Mouse (Mus musculus) embryonic facial prominence, embryonic 11.5 days (tissue): ENCODE results near the gene Plekhd1. TPM values are rescaled to one million over a fixed set of nuclear protein-coding genes. Genes with fewer than 3 reads are reported as not detected.
A peak's percentile ranks its signal among the peaks of the same experiment; 100 is the strongest.

Source experiments
- ATAC-seq: fragments of 200-750 bp; cut with Nextera tagmentation; replicated peaks from 2 replicates; pipeline ENCODE4 v1.8.0; 2017; ENCODE audit warnings: low read depth; ENCODE audit not compliant: insufficient number of reproducible peaks, low FRiP score, low TSS enrichment
- DNase-seq: peaks from one replicate; pipeline ENCODE4 v3.0.0-alpha.2; 2015; ENCODE audit warnings: low spot score
- H3K27ac ChIP-seq: fragments of 300-500 bp; sonication (generic); replicated peaks from 2 replicates; pipeline ENCODE4 v1.5.1; 2014; ENCODE audit warnings: mild to moderate bottlenecking, low read depth, low read length, control low read depth
- H3K27me3 ChIP-seq: fragments of 300-500 bp; sonication (generic); 2 replicates; pipeline ENCODE4 v1.6.1; 2014; ENCODE audit warnings: mild to moderate bottlenecking, low read length, moderate library complexity, mixed read lengths; ENCODE audit not compliant: control insufficient read depth, insufficient read depth
- H3K36me3 ChIP-seq: fragments of 300-500 bp; sonication (generic); replicated peaks from 2 replicates; pipeline ENCODE4 v1.6.1; 2014; ENCODE audit warnings: low read depth, mild to moderate bottlenecking, low read length, moderate library complexity, mixed read lengths; ENCODE audit not compliant: control insufficient read depth, insufficient read depth
- H3K4me1 ChIP-seq: fragments of 300-500 bp; sonication (generic); 2 replicates; pipeline ENCODE4 v1.6.1; 2014; ENCODE audit warnings: low read length, mixed read lengths; ENCODE audit not compliant: control insufficient read depth, insufficient read depth
- H3K4me2 ChIP-seq: fragments of 300-500 bp; sonication (generic); 2 replicates; pipeline ENCODE4 v1.6.1; 2014; ENCODE audit warnings: low read depth, mild to moderate bottlenecking, control low read depth, low read length, moderate library complexity
- H3K4me3 ChIP-seq: fragments of 300-500 bp; sonication (generic); 2 replicates; pipeline ENCODE4 v1.5.1; 2014; ENCODE audit warnings: low read depth, low read length, control low read depth
- H3K9ac ChIP-seq: fragments of 300-500 bp; sonication (generic); replicated peaks from 2 replicates; pipeline ENCODE4 v1.6.1; 2014; ENCODE audit warnings: mild to moderate bottlenecking, control low read depth, low read length
- H3K9me3 ChIP-seq: fragments of 300-500 bp; sonication (generic); replicated peaks from 2 replicates; pipeline ENCODE4 v1.6.1; 2016; ENCODE audit warnings: mild to moderate bottlenecking, low read length, inconsistent platforms, mixed read lengths; ENCODE audit not compliant: control insufficient read depth
- WGBS: fragments of 180-500 bp; shearing (Covaris S2); extraction: QIAGEN DNeasy Blood & Tissue Kit; methylation state at CpG from one replicate; pipeline ENCODE4 v1.1.7; 2014; 5-methylcytosine and 5-hydroxymethylcytosine counted together
- polyA plus RNA-seq: library from polyadenylated mRNA; unstranded; fragments of >200 nt; fragmentation: Nextera tagmentation; extraction: Ambion mirVana; gene quantifications from 2 replicates; pipeline ENCODE4 v1.2.1, GENCODE M21; 2014

The Plekhd1 gene
- polyA plus RNA-seq, 1 experiment from 2014 or later: 1.8 TPM

DNA sequence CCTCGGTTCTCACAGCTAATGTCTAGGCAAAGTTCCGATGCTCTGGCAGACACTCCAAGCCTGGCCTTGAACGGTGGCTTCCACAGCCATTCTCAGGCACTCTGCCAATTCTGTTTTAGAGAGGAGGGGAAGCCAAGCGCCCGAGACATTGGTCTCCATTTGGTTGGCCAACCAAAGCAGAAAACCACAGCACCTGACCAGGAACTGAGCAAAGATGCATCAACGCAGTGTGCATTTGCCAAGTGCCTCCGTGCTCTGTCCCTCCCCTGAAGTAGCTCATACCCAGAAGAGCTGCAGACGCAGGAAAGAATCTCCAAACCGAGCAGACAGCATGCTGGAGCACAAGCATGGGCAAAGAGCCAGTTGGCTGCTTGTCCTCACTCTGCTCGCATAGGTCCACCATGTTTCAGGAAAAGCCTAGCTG, 4.6 kb upstream of the Plekhd1 start:
- H3K4me1 ChIP-seq: no peaks in the 10 kb centered on the region; the same call in 1 of the 2 replicates
- WGBS: 89% methylated on average over 10 of the region's 10 CpGs

GRCm38 (mm10) chr12:80689696-80690095, 2.7 kb upstream of the Plekhd1 start:
- Histone ChIP-seq H3K9me3 (no peaks in the 10 kb centered on the region), H3K27ac (no peak overlapping the region), H3K27me3 (peaks cover 15% of the 10 kb centered on the region), H3K4me1 (no peaks in the 10 kb centered on the region; the same call in 1 of the 2 replicates), H3K4me2 (no peak overlapping the region), H3K9ac (no peak overlapping the region), H3K4me3 (no peak overlapping the region), H3K36me3 (no peaks in the 10 kb centered on the region)
- ATAC-seq (no peak), DNase-seq (peak; percentile 14)
- WGBS: 42% methylated on average over 5 of the region's 5 CpGs

More for the DNA sequence above, 4.6 kb upstream of the Plekhd1 start:
- H3K27me3 ChIP-seq: peaks cover 7% of the 10 kb centered on the region
- H3K27ac ChIP-seq: no peak overlapping the region
- H3K4me2 ChIP-seq: no peak overlapping the region
- H3K36me3 ChIP-seq: no peaks in the 10 kb centered on the region
- H3K9me3 ChIP-seq: no peaks in the 10 kb centered on the region
- no peak for ATAC-seq
- DNase-seq: no peak
- H3K9ac ChIP-seq: no peak overlapping the region
- H3K4me3 ChIP-seq: no peak overlapping the region

DNA sequence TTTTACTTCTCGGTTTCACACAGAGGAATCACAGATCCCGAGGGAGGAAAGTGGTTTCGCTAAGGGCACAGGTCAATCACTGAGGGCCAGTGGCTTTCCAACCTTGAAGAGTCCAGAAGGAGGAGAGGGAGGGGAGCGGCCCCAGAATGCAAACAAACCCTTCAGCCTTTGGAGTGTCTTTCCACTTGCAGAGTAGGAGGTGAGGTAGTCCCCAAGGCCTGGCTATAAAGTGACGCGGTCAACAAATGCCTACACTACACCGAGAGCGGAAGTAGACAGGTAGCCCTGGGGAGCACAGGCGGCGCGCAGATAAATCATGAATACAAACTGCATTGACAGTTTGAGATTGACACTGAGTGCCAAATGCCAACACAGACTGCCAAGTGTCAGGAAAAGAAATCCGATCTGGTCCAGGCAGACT, 710 bp upstream of the Plekhd1 start:
- Histone ChIP-seq H3K4me2 (no peak overlapping the region), H3K9ac (no peak overlapping the region), H3K36me3 (no peaks in the 10 kb centered on the region), H3K27ac (no peak overlapping the region), H3K27me3 (peaks cover 16% of the 10 kb centered on the region), H3K9me3 (no peaks in the 10 kb centered on the region), H3K4me1 (no peaks in the 10 kb centered on the region; the same call in 1 of the 2 replicates), H3K4me3 (no peak overlapping the region)
- DNase-seq (no peak), ATAC-seq (no peak)
- WGBS: 7% methylated on average over 12 of the region's 12 CpGs

DNA sequence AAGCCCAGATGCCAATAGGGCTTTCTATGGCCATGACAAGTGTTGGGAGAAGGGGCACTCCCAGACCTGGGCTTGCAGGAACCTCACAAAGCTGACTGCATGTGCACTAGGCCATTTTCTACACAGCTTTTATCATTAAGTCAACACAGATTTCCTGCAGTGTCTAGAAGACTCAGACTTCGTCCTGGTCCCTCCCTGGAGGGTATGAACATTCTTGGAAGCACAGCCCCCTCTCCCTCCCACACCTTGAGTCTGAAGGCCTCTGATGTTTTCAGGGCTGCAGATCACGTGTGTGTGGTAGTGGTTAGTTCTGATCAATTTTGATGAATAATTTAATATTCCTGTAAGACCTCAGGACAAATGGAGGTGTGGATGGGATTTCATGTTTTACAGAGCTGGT, 1.3 kb downstream of the Plekhd1 start:
- peaks cover 16% of the 10 kb centered on the region for H3K27me3 ChIP-seq
- no peaks in the 10 kb centered on the region for H3K36me3 ChIP-seq
- H3K9ac ChIP-seq: no peak overlapping the region
- no peak for DNase-seq
- no peaks in the 10 kb centered on the region for H3K9me3 ChIP-seq
- H3K27ac ChIP-seq: no peak overlapping the region
- WGBS: 24% methylated on average over 2 of the region's 2 CpGs
- H3K4me1 ChIP-seq: no peaks in the 10 kb centered on the region; the same call in 1 of the 2 replicates
- no peak overlapping the region for H3K4me2 ChIP-seq
- ATAC-seq: no peak
- no peak overlapping the region for H3K4me3 ChIP-seq

GRCm38 (mm10) chr12:80695004-80695403, 2.6 kb downstream of the Plekhd1 start:
- DNase-seq: no peak
- no peak for ATAC-seq
- Histone ChIP-seq H3K9me3 (no peaks in the 10 kb centered on the region), H3K9ac (no peak overlapping the region), H3K4me3 (no peak overlapping the region), H3K4me2 (no peak overlapping the region), H3K27ac (no peak overlapping the region), H3K4me1 (no peaks in the 10 kb centered on the region; the same call in 1 of the 2 replicates), H3K36me3 (no peaks in the 10 kb centered on the region), H3K27me3 (peaks cover 16% of the 10 kb centered on the region)
- WGBS: 64% methylated on average over 3 of the region's 3 CpGs

GRCm38 (mm10) chr12:80698526-80699143, 6.2 kb downstream of the Plekhd1 start:
- H3K27ac ChIP-seq: no peak overlapping the region
- WGBS: 87% methylated on average over 5 of the region's 5 CpGs
- no peak overlapping the region for H3K4me2 ChIP-seq

DNA sequence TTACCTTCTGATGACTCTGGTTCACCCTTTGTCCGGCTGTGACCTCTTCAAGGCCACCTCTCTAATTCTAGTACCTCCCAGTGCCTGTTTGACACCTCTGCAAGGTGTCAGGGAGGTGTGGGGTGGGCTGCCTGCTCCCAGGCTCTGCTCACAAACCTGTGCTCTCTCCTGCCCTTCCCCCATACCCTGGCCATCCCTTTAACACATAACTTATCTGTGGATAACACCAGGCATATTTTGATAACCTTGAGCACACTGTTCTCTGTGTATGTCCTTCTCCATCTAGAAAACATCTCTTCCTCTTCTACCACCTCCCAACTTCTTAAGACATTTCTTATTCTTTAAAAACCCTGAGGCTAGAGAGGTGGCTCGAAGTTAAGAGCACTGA, 6.7 kb downstream of the Plekhd1 start:
- Histone ChIP-seq H3K9ac (no peak overlapping the region), H3K36me3 (no peaks in the 10 kb centered on the region), H3K9me3 (no peaks in the 10 kb centered on the region), H3K4me3 (no peak overlapping the region), H3K27ac (no peak overlapping the region), H3K27me3 (peaks cover 5% of the 10 kb centered on the region; the same call in 1 of the 2 replicates), H3K4me1 (no peaks in the 10 kb centered on the region), H3K4me2 (no peak overlapping the region)
- ATAC-seq: no peak
- DNase-seq: no peak
- WGBS: 66% methylated on average over 2 of the region's 2 CpGs

More at GRCm38 (mm10) chr12:80698526-80699143, 6.2 kb downstream of the Plekhd1 start:
- ATAC-seq: no peak
- DNase-seq: no peak
- no peaks in the 10 kb centered on the region for H3K36me3 ChIP-seq
- H3K4me3 ChIP-seq: no peak overlapping the region
- peaks cover 5% of the 10 kb centered on the region for H3K27me3 ChIP-seq
- no peaks in the 10 kb centered on the region for H3K9me3 ChIP-seq
- H3K4me1 ChIP-seq: no peaks in the 10 kb centered on the region
- no peak overlapping the region for H3K9ac ChIP-seq

DNA sequence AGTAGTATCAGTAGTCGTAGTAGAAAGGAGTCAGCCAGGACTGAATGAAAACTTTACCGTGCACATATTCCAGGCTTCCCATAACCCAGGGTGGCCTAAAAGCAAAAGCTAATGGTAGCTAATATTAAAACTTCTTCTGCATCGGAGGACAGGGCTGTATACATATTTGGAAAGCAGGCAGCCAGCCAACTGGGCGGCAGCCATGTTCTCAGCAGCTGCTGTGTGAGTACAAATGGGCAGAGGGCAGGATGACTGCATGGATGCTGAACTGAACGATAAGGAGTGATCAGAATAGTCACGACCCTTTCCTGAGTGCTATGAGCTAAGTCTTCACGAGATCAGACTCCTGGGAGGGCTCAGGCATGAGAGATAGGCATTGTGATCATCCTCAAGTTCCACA, 8.9 kb downstream of the Plekhd1 start:
- H3K4me2 ChIP-seq: no peak overlapping the region
- H3K27ac ChIP-seq: no peak overlapping the region
- no peaks in the 10 kb centered on the region for H3K4me1 ChIP-seq
- H3K27me3 ChIP-seq: no peaks in the 10 kb centered on the region
- H3K4me3 ChIP-seq: no peak overlapping the region
- WGBS: 89% methylated on average over 7 of the region's 7 CpGs
- no peaks in the 10 kb centered on the region for H3K9me3 ChIP-seq
- no peak overlapping the region for H3K9ac ChIP-seq
- DNase-seq (no peak), ATAC-seq (no peak)
- no peaks in the 10 kb centered on the region for H3K36me3 ChIP-seq
